Mouse (Mus musculus): ENCODE results near the gene Gm3183.
"Not testable (repeated sequence)": the region's sequence is repeated elsewhere in the genome, so short reads cannot be mapped to it uniquely, and the experiment has no call there.

The Gm3183 gene

GRCm38 (mm10) chr5:94865136-94865535, at the start of gene Gm3183:
Gene Gm3183, plus strand, starts transcription at chr5:94865436.
- not testable (repeated sequence) for DNase-seq (ENCODE audit: low read depth, low spot score)
